1 mouse cellular context compared by ENCODE assay signal in genomic region chr7:28953476-28954376, GRCm38 (mm10).
TF ChIP-seq lines count a peak whose summit lies in the region.

No protein-coding gene starts in this region.

TF ChIP-seq in MEL, 35 proteins besides CTCF, POLR2A, EP300 and RAD21 (continued from another document):
- 0 out of 2 replicates have a peak, but pooled peaks have one; percentile 34 for TF ChIP-seq MAFK (IDR thresholded peaks at IDR 0.05; ENCODE audit: borderline replicate concordance, low read depth, low read length)
- TF ChIP-seq TAL1 (IDR thresholded peaks at IDR 0.05; ENCODE audit: low read length) = peak; percentile 78
- TF ChIP-seq MXI1 (IDR thresholded peaks at IDR 0.05; ENCODE audit: low read depth, low read length) = peak; percentile 74
- 0 out of 2 replicates have a peak, but pooled peaks have one; percentile 34 for TF ChIP-seq HCFC1 (IDR thresholded peaks at IDR 0.05; ENCODE audit: low read depth, low read length)
- TF ChIP-seq MAZ (IDR thresholded peaks at IDR 0.05; ENCODE audit: low read depth, low read length) = 0 out of 2 replicates have a peak, but pooled peaks have one; percentile 27
- 0 out of 2 replicates have a peak, but pooled peaks have one; percentile 43 for TF ChIP-seq MEF2A (IDR thresholded peaks at IDR 0.05; ENCODE audit: extremely low read depth, insufficient replicate concordance, low read depth, low read length, poor library complexity, severe bottlenecking)
- TF ChIP-seq ZNF384 (IDR thresholded peaks at IDR 0.05; ENCODE audit: low read depth, low read length) = peak; percentile 63; the same call in 1 of the 2 replicates
- TF ChIP-seq MAX (IDR thresholded peaks at IDR 0.05; ENCODE audit: low read length) = no peak
- no peak for TF ChIP-seq NELFE (IDR thresholded peaks at IDR 0.05; ENCODE audit: low read depth, low read length)
- TF ChIP-seq TCF12 (IDR thresholded peaks at IDR 0.05; ENCODE audit: low read depth, low read length) = peak; percentile 78
- TF ChIP-seq USF2 (IDR thresholded peaks at IDR 0.05; ENCODE audit: borderline replicate concordance in 1 of 2, insufficient read depth in 1 of 2, low read depth in 1 of 2, low read length in 2 of 2) = no peak
